Mouse (Mus musculus) embryonic facial prominence, embryonic 11.5 days (tissue): Measurements from ENCODE around the gene Eml2. TPM values are rescaled to one million over a fixed set of nuclear protein-coding genes. Genes with fewer than 3 reads are reported as not detected.

Experiments used
- ATAC-seq: fragments of 200-750 bp; cut with Nextera tagmentation; replicated peaks from 2 replicates; pipeline ENCODE4 v1.8.0; 2017; ENCODE audit warnings: low read depth; ENCODE audit not compliant: insufficient number of reproducible peaks, low FRiP score, low TSS enrichment
- DNase-seq: peaks from one replicate; pipeline ENCODE4 v3.0.0-alpha.2; 2015; ENCODE audit warnings: low spot score
- H3K27ac ChIP-seq: fragments of 300-500 bp; sonication (generic); replicated peaks from 2 replicates; pipeline ENCODE4 v1.5.1; 2014; ENCODE audit warnings: mild to moderate bottlenecking, low read depth, low read length, control low read depth
- H3K27me3 ChIP-seq: fragments of 300-500 bp; sonication (generic); 2 replicates; pipeline ENCODE4 v1.6.1; 2014; ENCODE audit warnings: mild to moderate bottlenecking, low read length, moderate library complexity, mixed read lengths; ENCODE audit not compliant: control insufficient read depth, insufficient read depth
- H3K36me3 ChIP-seq: fragments of 300-500 bp; sonication (generic); replicated peaks from 2 replicates; pipeline ENCODE4 v1.6.1; 2014; ENCODE audit warnings: low read depth, mild to moderate bottlenecking, low read length, moderate library complexity, mixed read lengths; ENCODE audit not compliant: control insufficient read depth, insufficient read depth
- H3K4me1 ChIP-seq: fragments of 300-500 bp; sonication (generic); 2 replicates; pipeline ENCODE4 v1.6.1; 2014; ENCODE audit warnings: low read length, mixed read lengths; ENCODE audit not compliant: control insufficient read depth, insufficient read depth
- H3K4me2 ChIP-seq: fragments of 300-500 bp; sonication (generic); 2 replicates; pipeline ENCODE4 v1.6.1; 2014; ENCODE audit warnings: low read depth, mild to moderate bottlenecking, control low read depth, low read length, moderate library complexity
- H3K4me3 ChIP-seq: fragments of 300-500 bp; sonication (generic); 2 replicates; pipeline ENCODE4 v1.5.1; 2014; ENCODE audit warnings: low read depth, low read length, control low read depth
- H3K9ac ChIP-seq: fragments of 300-500 bp; sonication (generic); replicated peaks from 2 replicates; pipeline ENCODE4 v1.6.1; 2014; ENCODE audit warnings: mild to moderate bottlenecking, control low read depth, low read length
- H3K9me3 ChIP-seq: fragments of 300-500 bp; sonication (generic); replicated peaks from 2 replicates; pipeline ENCODE4 v1.6.1; 2016; ENCODE audit warnings: mild to moderate bottlenecking, low read length, inconsistent platforms, mixed read lengths; ENCODE audit not compliant: control insufficient read depth
- WGBS: fragments of 180-500 bp; shearing (Covaris S2); extraction: QIAGEN DNeasy Blood & Tissue Kit; methylation state at CpG from one replicate; pipeline ENCODE4 v1.1.7; 2014; 5-methylcytosine and 5-hydroxymethylcytosine counted together
- polyA plus RNA-seq: library from polyadenylated mRNA; unstranded; fragments of >200 nt; fragmentation: Nextera tagmentation; extraction: Ambion mirVana; gene quantifications from 2 replicates; pipeline ENCODE4 v1.2.1, GENCODE M21; 2014

The Eml2 gene
- polyA plus RNA-seq, 1 experiment from 2014 or later = 2.1 TPM

- Histone ChIP-seq H3K27me3 (no peaks in the 10 kb centered on the region), H3K36me3 (no peaks in the 10 kb centered on the region), H3K27ac (no peak overlapping the region), H3K4me1 (no peaks in the 10 kb centered on the region), H3K4me2 (no peak overlapping the region), H3K9me3 (no peaks in the 10 kb centered on the region), H3K9ac (no peak overlapping the region), H3K4me3 (no peak overlapping the region)
- 96% methylated on average over 4 of the region's 4 CpGs for WGBS
- no peak for DNase-seq
- no peak for ATAC-seq
These were observed 62.1 kb downstream of the Eml2 start for GRCm38 (mm10) chr7:19238344-19238743.

GRCm38 (mm10) chr7:19239423-19239822 lies 63.2 kb downstream of the Eml2 start:
- ATAC-seq (peak; percentile 81), DNase-seq (peak; percentile 88)
- no peaks in the 10 kb centered on the region for H3K36me3 ChIP-seq
- H3K9ac ChIP-seq = no peak overlapping the region
- no peaks in the 10 kb centered on the region for H3K4me1 ChIP-seq
- WGBS = 0% methylated on average over 1 of the region's 1 CpGs
- H3K4me2 ChIP-seq = no peak overlapping the region
- no peak overlapping the region for H3K4me3 ChIP-seq
- no peak overlapping the region for H3K27ac ChIP-seq
- no peaks in the 10 kb centered on the region for H3K27me3 ChIP-seq
- no peaks in the 10 kb centered on the region for H3K9me3 ChIP-seq

GRCm38 (mm10) chr7:19239986-19240385 lies 63.8 kb downstream of the Eml2 start:
- DNase-seq (no peak), ATAC-seq (no peak)
- no peaks in the 10 kb centered on the region for H3K27me3 ChIP-seq
- no peak overlapping the region for H3K4me2 ChIP-seq
- no peak overlapping the region for H3K4me3 ChIP-seq
- H3K9ac ChIP-seq = no peak overlapping the region
- H3K9me3 ChIP-seq = no peaks in the 10 kb centered on the region
- H3K27ac ChIP-seq = no peak overlapping the region
- WGBS = 71% methylated on average over 4 of the region's 4 CpGs
- no peaks in the 10 kb centered on the region for H3K4me1 ChIP-seq
- H3K36me3 ChIP-seq = no peaks in the 10 kb centered on the region; the same call in 1 of the 2 replicates

GRCm38 (mm10) chr7:19240905-19241463 lies 64.8 kb downstream of the Eml2 start:
- no peak overlapping the region for H3K9ac ChIP-seq
- H3K36me3 ChIP-seq = no peaks in the 10 kb centered on the region; the same call in 1 of the 2 replicates
- no peak overlapping the region for H3K4me3 ChIP-seq
- no peaks in the 10 kb centered on the region for H3K4me1 ChIP-seq
- H3K9me3 ChIP-seq = no peaks in the 10 kb centered on the region
- no peak overlapping the region for H3K27ac ChIP-seq
- no peak for DNase-seq
- WGBS = 91% methylated on average over 8 of the region's 8 CpGs
- H3K27me3 ChIP-seq = no peaks in the 10 kb centered on the region
- H3K4me2 ChIP-seq = no peak overlapping the region
- ATAC-seq = no peak

GRCm38 (mm10) chr7:19242005-19242404 lies 65.8 kb downstream of the Eml2 start:
- WGBS = 86% methylated on average over 1 of the region's 1 CpGs
- no peaks in the 10 kb centered on the region; the same call in 1 of the 2 replicates for H3K36me3 ChIP-seq
- no peak overlapping the region for H3K4me2 ChIP-seq
- H3K27ac ChIP-seq = no peak overlapping the region
- H3K27me3 ChIP-seq = no peaks in the 10 kb centered on the region
- no peaks in the 10 kb centered on the region for H3K4me1 ChIP-seq
- no peak for ATAC-seq
- no peak overlapping the region for H3K9ac ChIP-seq
- DNase-seq = no peak
- H3K9me3 ChIP-seq = no peaks in the 10 kb centered on the region
- H3K4me3 ChIP-seq = no peak overlapping the region

DNA sequence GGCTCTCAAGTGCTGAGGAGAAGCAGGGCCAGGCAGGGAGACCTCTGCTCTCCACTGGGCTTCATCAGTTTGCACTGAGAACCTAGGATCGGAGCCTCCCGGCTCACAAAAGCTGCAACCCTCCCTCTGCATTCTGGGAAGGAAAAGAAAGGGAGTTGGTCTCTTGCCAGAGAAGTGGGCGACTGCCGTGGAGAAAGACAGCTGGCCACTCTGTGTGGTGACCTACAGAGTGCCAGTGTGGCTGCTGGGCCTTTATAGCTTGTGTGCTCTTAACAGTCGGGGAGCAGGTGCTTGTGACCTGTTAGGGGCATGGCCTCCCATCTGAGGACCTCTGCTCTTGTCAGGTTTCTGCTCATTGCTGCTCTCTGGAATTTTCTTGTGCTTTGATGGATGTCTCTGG lies 67.6 kb downstream of the Eml2 start:
- no peak overlapping the region for H3K4me3 ChIP-seq
- no peaks in the 10 kb centered on the region for H3K9me3 ChIP-seq
- H3K27ac ChIP-seq = no peak overlapping the region
- H3K9ac ChIP-seq = no peak overlapping the region
- DNase-seq = no peak
- no peaks in the 10 kb centered on the region for H3K27me3 ChIP-seq
- H3K4me2 ChIP-seq = no peak overlapping the region
- ATAC-seq = no peak
- WGBS = 81% methylated on average over 5 of the region's 5 CpGs
- no peaks in the 10 kb centered on the region; the same call in none of the 2 replicates for H3K36me3 ChIP-seq
- H3K4me1 ChIP-seq = no peaks in the 10 kb centered on the region

GRCm38 (mm10) chr7:19245083-19245482 lies 68.9 kb downstream of the Eml2 start:
- WGBS = 93% methylated on average over 3 of the region's 3 CpGs
- H3K27ac ChIP-seq = no peak overlapping the region
- DNase-seq = no peak
- H3K4me1 ChIP-seq = no peaks in the 10 kb centered on the region
- no peak overlapping the region for H3K4me2 ChIP-seq
- H3K36me3 ChIP-seq = no peaks in the 10 kb centered on the region; the same call in none of the 2 replicates
- no peak for ATAC-seq
- H3K4me3 ChIP-seq = no peak overlapping the region
- H3K9ac ChIP-seq = no peak overlapping the region
- H3K9me3 ChIP-seq = no peaks in the 10 kb centered on the region
- no peaks in the 10 kb centered on the region for H3K27me3 ChIP-seq

- H3K9ac ChIP-seq = no peak overlapping the region
- H3K4me1 ChIP-seq = no peaks in the 10 kb centered on the region
- no peak overlapping the region for H3K4me3 ChIP-seq
- ATAC-seq (no peak), DNase-seq (no peak)
- H3K9me3 ChIP-seq = no peaks in the 10 kb centered on the region
- H3K4me2 ChIP-seq = no peak overlapping the region
- no peaks in the 10 kb centered on the region for H3K27me3 ChIP-seq
- 100% methylated on average over 1 of the region's 1 CpGs for WGBS
- no peaks in the 10 kb centered on the region; the same call in none of the 2 replicates for H3K36me3 ChIP-seq
- no peak overlapping the region for H3K27ac ChIP-seq
These were observed 70.6 kb downstream of the Eml2 start for GRCm38 (mm10) chr7:19246855-19247254.
